Mouse (Mus musculus) embryo, embryonic 11.5 days (tissue): ENCODE measurements around the gene Snx11.

ENCODE experiments used
- DNase-seq: peaks from one replicate; pipeline ENCODE4 v3.0.0-alpha.2; 2012; ENCODE audit warnings: low read depth, low spot score

Snx11 gene

DNA sequence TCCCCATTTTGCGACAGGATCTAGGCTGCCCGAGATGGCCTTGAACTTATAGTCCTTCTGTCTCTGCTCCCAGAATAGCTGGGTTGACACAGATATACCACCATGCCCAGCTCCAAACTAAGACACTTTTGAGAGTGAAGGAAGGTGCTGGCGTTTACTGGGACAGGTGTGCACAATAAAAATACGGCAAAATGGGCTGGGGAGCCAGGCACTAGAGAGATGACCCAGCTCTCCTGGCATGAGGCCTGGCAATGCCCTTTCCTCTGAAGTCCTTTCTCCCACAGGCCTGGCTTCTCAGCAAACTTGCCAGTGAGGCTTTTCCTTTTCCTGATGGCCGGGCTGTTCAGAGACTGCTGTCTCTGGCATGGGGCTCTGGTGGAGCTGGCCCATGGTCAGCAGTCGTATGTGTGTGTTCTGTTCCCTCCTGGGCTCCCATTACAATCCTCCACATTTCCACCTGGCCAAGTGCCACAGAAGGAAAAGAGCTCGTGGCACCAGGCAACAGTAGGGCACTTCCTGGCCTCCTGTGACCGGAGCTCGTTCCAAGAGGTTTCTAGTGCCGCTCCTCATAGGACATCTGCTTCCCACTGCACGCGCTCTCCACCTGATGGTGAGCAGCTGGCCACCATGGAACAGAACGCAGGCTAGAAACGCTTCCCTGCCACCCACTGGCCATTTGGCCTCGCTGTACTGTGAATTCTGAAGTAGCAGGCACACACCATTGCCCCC is 14.5 kb downstream of the Snx11 start:
- no peak for DNase-seq

DNA sequence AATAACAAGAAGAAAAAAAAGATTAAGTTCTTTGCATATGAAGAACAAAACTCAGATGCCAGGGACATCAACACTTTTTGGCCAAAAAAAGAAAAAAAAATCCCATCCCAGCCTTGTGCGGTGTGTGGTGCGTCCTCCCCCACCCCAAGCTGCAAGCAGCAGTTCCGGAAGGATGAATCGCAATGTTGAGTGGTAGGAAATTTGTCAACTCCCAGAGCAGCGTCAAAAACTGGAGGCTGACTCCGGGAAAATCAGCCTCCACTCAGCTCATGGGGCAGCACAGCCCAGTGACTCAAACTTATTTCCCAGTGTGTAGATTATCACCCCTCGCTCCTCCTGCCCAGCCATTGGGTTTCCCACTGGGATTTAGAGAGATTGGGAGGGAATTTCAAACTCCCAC is 15.4 kb downstream of the Snx11 start:
- DNase-seq: no peak

DNA sequence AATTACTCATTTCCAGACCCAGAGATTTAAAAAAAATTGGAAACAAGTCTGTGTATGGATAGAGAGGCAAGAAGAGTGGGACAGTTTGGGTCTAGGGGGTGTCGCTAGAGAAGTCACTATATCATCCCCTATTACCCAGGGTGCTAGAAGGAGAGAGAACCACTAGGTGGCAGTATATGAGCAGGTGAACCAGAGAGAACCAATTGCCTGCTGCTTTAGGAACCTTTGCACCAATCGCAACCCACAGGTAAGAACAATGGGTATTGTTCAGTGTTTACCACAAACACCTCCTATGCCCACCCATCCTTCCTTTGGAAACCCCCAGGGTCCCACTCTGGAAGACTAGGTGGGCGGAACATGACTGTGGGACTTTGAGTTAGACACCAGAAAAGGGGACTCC is 17.3 kb downstream of the Snx11 start:
- no peak for DNase-seq

GRCm38 (mm10) chr11:96758402-96758801 is 19.0 kb downstream of the Snx11 start:
- DNase-seq: no peak

- no peak for DNase-seq
Observed at GRCm38 (mm10) chr11:96757421-96757820, 19.9 kb downstream of the Snx11 start.

DNA sequence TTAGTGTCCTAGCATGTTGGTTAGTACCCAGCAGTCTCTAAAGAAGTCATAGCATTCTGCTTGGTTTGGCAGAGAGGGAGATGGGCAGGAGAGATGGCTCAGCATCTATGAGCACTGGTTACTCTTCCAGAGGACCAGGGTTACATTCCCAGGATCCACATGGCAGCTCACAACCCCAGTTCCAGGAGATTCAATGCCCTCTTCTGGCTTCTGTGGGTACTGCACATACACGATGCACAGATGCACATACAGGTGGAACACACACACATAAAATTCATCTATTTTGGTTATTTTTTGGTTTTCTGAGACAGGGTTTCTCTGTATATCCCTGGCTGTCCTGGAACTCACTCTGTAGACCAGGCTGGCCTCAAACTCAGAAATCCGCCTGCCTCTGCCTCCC is 22.1 kb downstream of the Snx11 start:
- no peak for DNase-seq

GRCm38 (mm10) chr11:96747555-96747954 is 29.8 kb downstream of the Snx11 start:
- DNase-seq: no peak

DNA sequence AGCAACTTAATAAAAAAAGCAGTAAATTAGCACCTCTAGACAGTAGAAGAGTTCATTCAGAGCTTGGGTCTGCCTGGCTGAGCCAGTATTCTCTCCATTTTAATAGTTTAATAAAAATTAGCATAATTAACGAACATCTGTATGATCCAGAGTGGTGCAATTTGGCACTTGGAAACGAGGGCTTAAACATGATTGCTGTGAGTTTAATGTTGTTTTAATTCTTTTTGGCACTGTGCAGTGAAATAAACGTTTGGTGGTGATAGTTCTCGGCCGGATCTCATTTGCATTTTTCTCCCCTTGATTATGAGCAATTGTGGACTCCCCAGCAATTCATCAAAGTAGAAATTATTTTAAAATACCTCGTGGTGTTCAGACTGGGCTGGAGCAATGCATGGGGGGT is 30.7 kb downstream of the Snx11 start:
- DNase-seq: no peak

DNA sequence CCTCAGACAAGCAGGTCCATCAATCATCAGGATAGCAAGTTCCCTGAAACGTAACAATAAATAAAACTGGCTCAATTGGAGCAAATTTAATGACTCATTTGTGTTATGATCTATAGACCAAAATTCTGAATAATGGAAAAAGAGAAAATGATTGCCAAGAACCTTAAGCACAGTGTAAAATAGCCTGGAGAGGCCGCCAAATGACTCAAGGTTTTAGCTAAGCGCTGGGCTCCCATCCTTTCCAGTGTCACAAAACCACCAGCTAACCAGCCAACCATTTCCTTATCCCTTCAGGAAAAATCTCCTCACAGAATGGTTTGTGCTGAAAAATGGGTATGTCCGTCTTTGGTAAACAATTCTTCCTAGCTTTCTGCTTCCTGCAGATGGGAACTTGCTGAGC is 33.5 kb downstream of the Snx11 start:
- DNase-seq: no peak

GRCm38 (mm10) chr11:96743000-96743399 is 34.4 kb downstream of the Snx11 start:
- DNase-seq: no peak

DNA sequence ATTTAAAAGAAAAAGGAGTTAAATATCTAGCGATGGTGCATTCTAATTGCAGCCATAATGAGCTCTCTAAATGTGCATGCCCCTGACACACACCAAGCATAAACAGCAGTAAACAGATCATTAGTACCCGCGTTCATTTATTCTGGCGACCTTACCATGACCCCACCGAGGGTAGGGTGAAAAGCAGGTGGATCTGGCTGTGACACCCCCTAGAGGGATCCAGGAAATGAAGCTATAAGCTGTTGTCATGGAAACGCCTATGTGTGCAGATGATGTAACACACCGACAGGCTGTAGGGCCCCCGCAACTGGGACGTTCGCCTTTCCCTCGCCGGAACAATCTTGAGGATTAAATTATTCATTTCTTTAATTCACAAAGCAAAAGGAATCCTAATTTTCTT is 35.4 kb downstream of the Snx11 start:
- no peak for DNase-seq

DNA sequence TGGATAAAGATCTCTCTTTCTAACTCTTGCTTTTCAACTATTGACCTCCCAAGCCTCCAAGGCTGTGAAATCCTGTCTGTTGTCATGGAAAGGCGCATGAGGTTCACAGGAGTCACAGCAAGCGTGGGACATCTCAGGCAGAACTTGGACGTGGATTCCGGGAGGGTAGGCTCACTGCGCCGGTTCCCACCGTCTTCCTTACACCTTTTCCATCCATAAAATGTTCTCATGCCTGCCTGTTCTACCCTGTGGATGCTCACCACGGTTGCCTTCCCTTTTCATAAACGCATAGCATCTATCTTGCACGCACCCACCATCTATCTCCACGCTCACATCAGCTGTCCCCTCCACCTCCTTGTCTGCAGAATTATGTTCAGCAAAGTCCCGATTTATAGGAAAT is 36.6 kb downstream of the Snx11 start:
- no peak for DNase-seq

GRCm38 (mm10) chr11:96737673-96738471 is 39.5 kb downstream of the Snx11 start:
- no peak for DNase-seq

- no peak for DNase-seq
Observed at GRCm38 (mm10) chr11:96736361-96736760, 41.0 kb downstream of the Snx11 start.

GRCm38 (mm10) chr11:96735908-96736307 is 41.5 kb downstream of the Snx11 start:
- peak; percentile 57 for DNase-seq

DNA sequence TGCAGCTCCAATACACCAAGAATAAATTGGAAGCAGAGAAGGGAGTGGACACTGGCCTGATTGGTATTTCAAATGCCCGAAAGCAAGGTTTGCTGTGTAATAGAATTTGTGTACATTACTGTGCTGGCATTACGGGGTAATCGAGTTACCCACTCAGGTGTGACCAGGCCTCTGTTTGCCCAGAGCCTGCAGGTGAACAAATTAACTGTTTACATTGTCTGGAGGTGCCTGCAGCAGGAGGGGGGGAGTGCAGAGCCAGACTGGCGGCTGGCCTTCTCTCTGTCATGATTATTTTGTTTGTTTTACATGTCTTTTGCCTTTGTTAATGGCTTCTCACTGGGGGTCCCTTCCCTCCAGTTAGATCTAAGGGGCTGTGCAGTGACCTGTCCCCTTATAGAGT is 44.7 kb downstream of the Snx11 start:
- DNase-seq: no peak

DNA sequence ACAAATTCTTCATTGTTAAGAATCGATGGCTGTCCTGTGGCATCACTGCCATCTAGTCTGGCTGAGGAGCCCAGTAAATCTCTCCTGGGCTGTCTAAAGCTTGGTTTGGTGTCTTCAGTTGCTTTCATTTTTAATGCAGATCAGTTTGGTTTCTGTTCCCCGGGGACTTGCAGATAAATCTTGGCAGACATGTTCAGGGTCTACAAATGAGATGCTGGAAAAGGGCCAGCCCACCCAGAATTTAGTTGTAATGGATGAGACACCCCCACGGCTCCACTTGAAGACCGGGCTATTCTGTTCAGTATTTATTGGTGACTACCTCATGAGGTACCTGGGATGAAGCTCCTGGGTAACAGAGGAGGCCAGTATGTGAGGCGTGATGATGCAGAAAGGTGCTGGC is 47.0 kb downstream of the Snx11 start:
- DNase-seq: no peak

GRCm38 (mm10) chr11:96729462-96729861 is 47.9 kb downstream of the Snx11 start:
- DNase-seq: no peak

DNA sequence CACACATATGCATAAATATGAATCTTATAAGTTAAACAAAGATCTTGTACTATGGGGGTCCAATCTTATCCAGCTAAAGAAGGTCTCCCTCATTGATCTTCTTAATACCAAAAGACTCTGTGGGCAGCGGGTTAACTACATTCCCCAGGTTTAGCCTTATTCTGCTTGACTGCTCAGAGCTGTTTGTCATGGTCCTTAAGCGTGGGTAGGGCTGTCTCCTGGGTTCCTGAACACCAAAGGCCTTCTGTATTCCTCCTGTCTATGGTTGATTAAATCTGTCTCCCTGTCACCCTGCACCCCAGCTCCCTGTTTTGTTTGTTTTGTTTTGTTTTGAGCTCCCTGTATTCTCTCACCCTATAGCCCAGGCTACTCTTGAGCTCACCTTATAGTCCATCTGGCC is 48.8 kb downstream of the Snx11 start:
- DNase-seq: no peak

DNA sequence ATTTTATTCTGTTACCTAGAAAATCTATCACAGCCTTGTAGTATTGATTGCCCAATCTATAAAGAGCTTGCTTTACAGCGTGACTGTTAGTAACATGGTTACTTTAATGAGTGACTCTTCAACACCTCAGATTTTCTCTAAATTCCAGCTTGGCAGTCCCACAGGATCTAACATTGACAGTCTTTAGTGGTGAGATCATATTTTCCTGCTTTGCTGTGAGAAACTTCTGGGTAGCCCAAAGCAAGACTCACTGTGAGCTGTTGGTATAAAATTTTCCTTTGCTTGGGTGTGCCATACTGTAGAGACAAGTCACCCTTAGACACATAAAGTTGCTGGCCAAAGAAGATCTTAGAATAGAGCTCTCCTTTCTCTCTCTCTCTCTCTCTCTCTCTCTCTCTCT is 51.5 kb downstream of the Snx11 start:
- DNase-seq: no peak

DNA sequence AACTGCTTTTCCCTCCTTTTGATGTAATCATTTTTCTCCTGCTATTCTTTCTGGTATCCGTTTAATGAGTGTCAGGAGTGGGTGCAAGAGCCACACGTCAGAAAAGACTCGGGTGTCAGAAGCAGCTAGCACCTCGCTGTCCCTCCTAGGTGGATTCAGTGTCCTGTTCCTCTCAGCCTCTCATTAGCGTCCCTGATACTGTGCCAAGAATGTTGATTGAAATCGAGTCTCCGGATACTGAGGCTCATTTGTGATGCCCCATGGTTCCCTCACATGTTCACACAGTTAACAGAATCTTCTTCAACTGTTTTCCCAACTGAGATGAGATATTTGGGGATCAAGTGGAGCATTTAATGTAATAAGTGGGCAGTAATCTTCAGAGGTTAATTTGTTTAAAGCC is 58.8 kb downstream of the Snx11 start:
- DNase-seq: no peak
